Mouse (Mus musculus): Measurements from ENCODE around the gene Adamts17. TPM values are rescaled to one million over a fixed set of nuclear protein-coding genes. Genes with fewer than 3 reads are reported as not detected.

Gene Adamts17
- polyA plus RNA-seq, 1 experiment: 3.3 TPM

GRCm38 (mm10) chr7:67051089-67051718, 211.7 kb downstream of the Adamts17 start:
- DNase-seq (ENCODE audit: extremely low spot score in 1 of 2, low spot score in 1 of 2): no peak

DNA sequence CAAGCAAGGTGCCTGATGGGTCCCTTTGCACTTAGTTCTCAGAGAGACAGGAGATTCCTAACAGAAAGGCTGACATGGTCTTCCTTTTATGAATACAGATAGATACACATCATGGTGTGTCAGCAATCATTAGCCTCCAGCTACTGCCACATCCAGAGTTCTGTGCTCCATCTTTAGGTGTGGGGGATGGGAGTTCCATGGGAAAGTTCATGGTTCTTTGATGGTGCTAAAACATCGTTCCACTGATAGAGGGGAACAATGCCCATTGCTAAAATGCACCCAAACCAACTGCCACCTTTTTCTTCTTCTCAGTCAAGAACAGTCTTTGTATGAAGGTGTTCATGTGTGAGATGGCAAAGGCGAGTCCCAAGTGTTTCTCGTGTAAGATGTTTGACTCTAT, 215.3 kb downstream of the Adamts17 start:
- DNase-seq (ENCODE audit: extremely low spot score in 1 of 2, low spot score in 1 of 2): no peak

GRCm38 (mm10) chr7:67055510-67055909, 216.0 kb downstream of the Adamts17 start:
- no peak for DNase-seq (ENCODE audit: extremely low spot score in 1 of 2, low spot score in 1 of 2)

GRCm38 (mm10) chr7:67061756-67062155, 222.2 kb downstream of the Adamts17 start:
- DNase-seq (ENCODE audit: extremely low spot score in 1 of 2, low spot score in 1 of 2): peak in 1 of 2 experiments; percentile 50

GRCm38 (mm10) chr7:67062571-67062970, 223.0 kb downstream of the Adamts17 start:
- DNase-seq (ENCODE audit: extremely low spot score in 1 of 2, low spot score in 1 of 2): no peak

- peak; percentile 60 to 88 for DNase-seq (ENCODE audit: extremely low spot score in 1 of 2, low spot score in 1 of 2)
Measured at GRCm38 (mm10) chr7:67064627-67065305, 225.2 kb downstream of the Adamts17 start.

GRCm38 (mm10) chr7:67065631-67066030, 226.1 kb downstream of the Adamts17 start:
- DNase-seq (ENCODE audit: extremely low spot score in 1 of 2, low spot score in 1 of 2): no peak

GRCm38 (mm10) chr7:67072015-67072685, 232.6 kb downstream of the Adamts17 start:
- DNase-seq (ENCODE audit: extremely low spot score in 1 of 2, low spot score in 1 of 2): no peak

- no peak for DNase-seq (ENCODE audit: extremely low spot score in 1 of 2, low spot score in 1 of 2)
Measured at GRCm38 (mm10) chr7:67082751-67083150, 243.2 kb downstream of the Adamts17 start.

- DNase-seq (ENCODE audit: extremely low spot score in 1 of 2, low spot score in 1 of 2): peak in 1 of 2 experiments; percentile 36
Measured at GRCm38 (mm10) chr7:67087759-67088158, 248.2 kb downstream of the Adamts17 start.

DNA sequence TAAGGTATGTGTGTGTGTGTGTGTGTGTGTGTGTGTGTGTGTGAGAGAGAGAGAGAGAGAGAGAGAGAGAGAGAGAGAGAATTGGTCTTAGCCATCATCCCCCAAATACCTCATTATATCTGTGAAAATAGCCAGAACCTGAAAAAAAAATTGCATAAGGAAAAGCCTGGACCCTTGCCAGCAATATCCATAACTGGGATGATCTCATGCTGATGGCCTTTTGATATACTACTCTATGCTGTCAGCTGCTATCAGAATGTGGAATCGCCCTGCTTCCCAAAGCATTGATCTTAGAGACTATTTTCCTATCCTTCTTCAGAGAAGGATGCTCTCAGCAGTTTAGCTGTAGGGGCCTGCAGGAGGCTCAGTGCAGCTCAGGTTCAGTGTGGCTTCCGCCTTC, 257.6 kb downstream of the Adamts17 start:
- DNase-seq (ENCODE audit: extremely low spot score in 1 of 2, low spot score in 1 of 2): no peak

- no peak for DNase-seq (ENCODE audit: extremely low spot score in 1 of 2, low spot score in 1 of 2)
Measured at GRCm38 (mm10) chr7:67101418-67101973, 262.0 kb downstream of the Adamts17 start.

GRCm38 (mm10) chr7:67110551-67111159, 271.1 kb downstream of the Adamts17 start:
- DNase-seq (ENCODE audit: extremely low spot score in 1 of 2, low spot score in 1 of 2): peak in 1 of 2 experiments; percentile 13

- no peak for DNase-seq (ENCODE audit: extremely low spot score in 1 of 2, low spot score in 1 of 2)
Measured at GRCm38 (mm10) chr7:67112495-67113216, 273.1 kb downstream of the Adamts17 start.

DNA sequence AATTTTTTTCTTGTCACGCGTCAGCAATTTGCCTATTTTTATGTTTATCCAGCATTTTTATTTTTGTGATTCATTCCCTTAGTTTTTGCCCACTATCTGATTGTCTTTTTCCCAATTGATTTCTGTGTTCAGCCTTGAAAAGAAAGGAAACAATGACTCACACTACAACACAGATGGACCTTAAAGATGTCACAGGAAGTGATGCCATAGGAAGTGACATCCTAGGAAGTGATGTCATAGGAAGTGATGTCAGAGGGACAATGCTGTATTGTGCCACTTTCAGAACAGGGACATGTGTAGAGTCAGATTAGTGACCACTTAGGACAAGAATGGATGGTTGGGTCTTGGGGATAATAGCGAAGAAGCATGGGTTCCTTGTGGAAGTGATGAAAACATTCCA, 274.5 kb downstream of the Adamts17 start:
- DNase-seq (ENCODE audit: extremely low spot score in 1 of 2, low spot score in 1 of 2): no peak

- DNase-seq (ENCODE audit: extremely low spot score in 1 of 2, low spot score in 1 of 2): no peak
Measured at GRCm38 (mm10) chr7:67115056-67115455, 275.5 kb downstream of the Adamts17 start.

DNA sequence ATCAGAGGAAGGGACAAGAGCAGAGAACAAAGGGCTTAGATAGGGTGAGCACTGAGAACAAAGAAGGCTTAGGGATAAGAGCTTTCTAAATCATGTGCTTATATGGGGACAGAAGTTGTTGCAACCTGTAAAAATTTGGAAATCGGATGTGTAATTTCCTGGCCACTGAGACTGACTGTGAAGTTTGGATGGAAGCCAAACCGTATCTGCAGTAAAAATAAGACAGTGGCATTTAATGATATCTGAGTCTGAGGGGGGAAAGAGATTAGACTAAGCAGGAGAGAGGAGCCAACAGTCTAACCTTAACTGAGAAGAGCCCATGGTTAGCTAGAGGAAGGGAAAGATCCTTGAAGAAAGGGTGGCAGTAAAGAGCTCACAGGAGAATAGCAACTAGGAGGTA, 295.6 kb downstream of the Adamts17 start:
- DNase-seq (ENCODE audit: extremely low spot score in 1 of 2, low spot score in 1 of 2): no peak

DNA sequence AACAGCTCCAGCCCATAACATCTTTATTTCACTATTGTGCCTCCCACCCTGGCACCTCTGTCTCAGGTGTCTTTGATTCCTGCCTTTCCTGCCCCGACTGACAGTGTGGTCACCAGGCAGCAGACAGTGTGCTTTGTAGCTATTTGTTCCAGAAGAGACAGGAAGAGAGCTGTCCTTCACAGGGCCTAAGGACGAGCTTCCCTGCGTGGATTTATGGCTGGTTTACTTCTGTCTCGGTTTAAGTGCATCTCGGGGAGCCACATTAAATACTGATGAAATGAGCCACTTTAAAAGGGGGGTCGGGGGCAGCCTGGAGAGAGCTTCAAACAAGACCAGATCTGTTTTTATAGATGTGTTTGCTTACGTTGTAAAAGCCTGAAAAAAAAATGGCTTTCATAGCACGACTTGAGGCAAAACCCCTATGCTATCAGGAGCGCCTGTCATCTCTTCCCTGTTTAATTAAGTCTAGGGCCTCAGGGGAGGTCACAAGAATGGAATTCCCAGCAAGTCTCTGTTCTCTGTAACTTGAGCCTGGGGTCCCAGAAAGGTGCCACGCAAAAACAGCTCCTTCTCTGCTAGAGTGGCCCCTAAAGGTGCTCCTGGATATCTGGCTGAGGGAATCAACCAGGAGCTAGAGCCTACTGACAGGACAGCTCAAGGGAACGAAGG, 302.9 kb downstream of the Adamts17 start:
- DNase-seq (ENCODE audit: extremely low spot score in 1 of 2, low spot score in 1 of 2): no peak

GRCm38 (mm10) chr7:67145748-67146147, 306.2 kb downstream of the Adamts17 start:
- DNase-seq (ENCODE audit: extremely low spot score in 1 of 2, low spot score in 1 of 2): no peak

DNA sequence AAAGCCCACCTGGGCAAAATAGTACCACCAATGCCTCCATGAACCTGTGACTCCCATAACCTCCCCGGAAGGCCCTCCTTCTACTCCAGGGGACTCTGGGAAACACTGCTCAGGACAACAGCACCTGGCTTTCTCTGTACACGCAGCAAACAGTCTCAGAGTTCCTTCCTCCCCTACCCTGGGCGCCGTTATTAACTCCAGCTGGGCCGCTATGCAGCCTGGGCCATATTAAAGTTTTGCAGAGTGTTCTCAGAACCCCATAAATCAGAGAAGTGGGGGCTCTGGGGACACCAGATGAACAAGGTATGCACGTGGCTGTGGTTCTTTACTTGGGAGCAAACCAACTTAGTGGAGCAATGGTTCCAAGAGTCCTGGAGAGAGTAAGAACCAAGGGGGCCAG, 306.6 kb downstream of the Adamts17 start:
- DNase-seq (ENCODE audit: extremely low spot score in 1 of 2, low spot score in 1 of 2): no peak

Data from frontal cortex, adult 2 months (tissue).